Mouse (Mus musculus) gastrocnemius, postnatal 25 days (tissue): Measurements from ENCODE around the gene Olfr20. TPM values are rescaled to one million over a fixed set of nuclear protein-coding genes. Genes with fewer than 3 reads are reported as not detected.
"Not testable (repeated sequence)": the region's sequence is repeated elsewhere in the genome, so short reads cannot be mapped to it uniquely, and the experiment has no call there.

Source experiments
- DNase-seq: peaks from one replicate; pipeline ENCODE4 v3.0.0; 2022
- long read RNA-seq, 2 experiments: library from polyadenylated mRNA; stranded (forward); transcript quantifications; one replicate each; pipeline ENCODE4 v2.0.0; 2021
- total RNA-seq, 2 experiments: library from RNA; stranded (reverse); gene quantifications; 1 replicate in 1 of 2; 2 replicates in 1 of 2; pipeline ENCODE4 v1.2.3; 2021

Gene Olfr20
- total RNA-seq = not detected
- long read RNA-seq, experiment 1 = 0 reads
- long read RNA-seq, experiment 2 = 0 reads

DNA sequence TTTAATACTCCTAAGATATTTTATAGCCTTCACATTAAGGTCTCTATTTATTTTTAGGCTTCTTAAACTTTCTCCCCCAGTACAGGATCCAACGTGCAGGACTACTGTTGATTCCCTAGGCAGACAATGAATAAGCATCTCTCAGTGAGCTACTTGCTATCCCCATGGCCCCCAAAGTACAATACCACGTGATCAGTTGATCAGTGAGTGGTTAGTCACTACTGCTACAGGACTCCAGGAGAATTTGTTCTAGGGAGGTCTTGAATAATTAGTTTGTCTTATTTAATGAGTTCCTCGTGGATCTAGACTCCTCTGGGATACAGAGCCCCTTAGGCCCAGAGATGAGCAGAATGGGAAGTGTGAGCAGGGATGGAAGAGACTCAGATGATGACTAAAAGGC is at the start of gene Olfr20:
Olfr20 (plus strand) TSS at position 301 of the 400 bp plus-strand sequence.
- no peak for DNase-seq

DNA sequence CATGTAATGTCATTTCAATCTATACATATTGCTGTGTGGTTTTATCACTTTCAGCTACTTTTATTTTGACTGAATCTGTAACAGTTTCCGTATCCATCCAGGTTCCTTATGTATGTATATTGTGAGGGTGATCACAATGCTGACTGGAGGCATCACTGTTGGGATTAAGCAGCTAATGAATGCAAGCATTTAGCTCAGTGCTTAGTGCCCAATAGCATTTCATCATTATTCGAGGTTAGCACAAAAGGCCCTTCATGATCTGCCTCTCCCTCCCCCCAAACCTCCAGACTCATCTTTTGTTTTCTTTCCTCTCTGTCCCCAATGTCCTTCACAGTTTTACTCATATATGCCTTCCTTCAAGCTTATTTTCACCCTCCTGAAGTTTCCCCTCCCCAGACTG is 47.5 kb upstream of the Olfr20 start:
- DNase-seq = no peak

DNA sequence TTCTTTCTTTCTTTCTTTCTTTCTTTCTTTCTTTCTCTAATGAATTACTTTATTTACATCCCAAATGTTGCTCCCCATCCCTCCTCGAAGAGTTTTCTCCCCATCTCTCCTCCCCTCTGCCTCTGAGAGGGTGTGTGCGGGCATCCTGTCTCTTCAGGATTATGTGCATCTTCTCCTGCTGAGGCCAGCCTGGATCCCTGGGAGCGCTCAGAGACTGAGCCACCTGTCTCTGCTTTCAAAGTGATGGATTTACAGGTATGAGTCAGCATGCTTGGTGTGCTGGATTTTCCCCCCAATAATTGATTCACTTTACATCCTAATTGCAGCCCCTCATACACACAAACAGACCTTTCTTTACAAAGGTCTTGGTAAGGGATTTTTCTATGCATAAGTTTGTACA is 34.6 kb upstream of the Olfr20 start:
- no peak for DNase-seq

- DNase-seq = not testable (repeated sequence)
These were observed 32.0 kb upstream of the Olfr20 start for GRCm38 (mm10) chr11:73318581-73318980.

DNA sequence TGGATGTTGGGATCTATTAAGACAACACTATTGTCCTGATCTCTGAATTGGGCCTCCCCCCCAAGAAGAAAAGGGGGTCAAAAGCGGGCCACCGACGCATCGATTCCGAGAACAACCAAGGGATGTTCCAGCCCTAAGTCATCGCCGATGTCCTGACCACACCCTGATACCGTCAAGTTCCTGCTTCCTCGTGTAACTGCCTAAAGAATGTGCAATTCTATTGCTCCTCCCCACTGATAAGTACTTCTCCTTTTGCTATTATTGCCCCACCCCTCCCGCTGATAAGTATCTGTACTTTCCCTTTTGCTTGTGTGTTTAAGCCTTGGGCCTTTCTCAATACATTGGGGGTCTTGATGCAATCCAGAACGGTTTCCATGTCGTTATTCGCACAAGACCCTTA is 29.5 kb upstream of the Olfr20 start:
- DNase-seq = not testable (repeated sequence)

DNA sequence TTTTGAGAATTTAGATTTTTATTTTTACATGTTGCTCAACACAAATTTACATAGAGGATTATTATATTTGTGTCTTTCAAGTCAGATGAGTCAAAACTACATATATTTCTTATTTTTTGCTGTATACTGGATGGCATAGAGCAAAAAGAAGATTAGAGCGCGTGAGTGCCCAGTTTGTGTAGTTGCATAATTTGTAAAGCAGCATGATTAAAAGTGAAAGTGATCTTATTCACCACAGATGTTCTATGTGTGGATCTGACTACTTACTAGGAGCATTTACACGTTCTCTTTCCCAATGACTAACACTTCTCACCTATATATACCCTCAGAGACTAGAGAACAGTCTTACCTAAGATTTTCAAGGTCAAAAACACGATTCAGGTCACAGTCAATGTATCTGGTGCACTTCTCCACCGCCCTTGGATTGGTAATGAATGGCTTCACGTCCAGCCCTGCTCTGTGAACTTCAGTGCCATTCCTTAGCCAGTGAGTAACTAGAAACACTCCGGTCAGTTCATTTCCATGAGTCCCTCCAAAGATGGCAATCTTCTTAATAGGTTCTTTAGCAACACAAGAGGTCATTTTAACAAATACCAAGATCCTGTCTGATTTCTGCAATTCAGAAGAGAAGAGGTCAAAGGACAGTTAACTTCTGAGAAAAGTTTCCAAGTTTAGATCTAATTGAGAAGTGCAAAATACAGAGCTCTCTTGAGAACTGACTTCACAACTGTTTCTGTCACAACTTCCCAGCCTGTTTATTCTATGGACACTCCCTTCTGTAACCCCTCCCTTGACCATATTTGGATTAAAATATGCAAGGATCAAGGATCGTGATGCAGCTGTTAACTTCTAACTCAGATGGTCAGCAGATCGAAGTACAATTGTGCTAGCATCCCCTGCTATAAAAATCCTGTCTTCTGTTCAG is 26.4 kb upstream of the Olfr20 start:
- DNase-seq = no peak

DNA sequence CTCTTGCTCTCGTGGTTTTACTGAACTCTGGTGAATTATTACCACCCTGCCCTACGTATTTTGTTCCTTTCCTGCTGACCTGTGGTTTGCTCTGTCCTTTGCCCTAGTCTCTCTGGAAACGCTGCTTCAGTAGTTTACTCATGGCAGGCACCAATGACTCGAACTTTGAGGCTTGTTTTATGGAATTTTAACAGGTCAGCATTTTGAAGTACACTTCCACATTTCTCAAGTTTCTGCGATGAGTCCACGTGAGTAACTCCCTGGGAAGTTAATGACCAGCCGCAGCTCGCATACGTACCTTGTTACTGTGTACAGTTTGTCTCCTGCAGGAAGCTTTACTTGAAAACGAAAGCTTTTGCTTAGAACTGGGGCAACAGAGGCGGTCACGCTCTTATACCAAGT is 24.1 kb upstream of the Olfr20 start:
- DNase-seq = no peak

- DNase-seq = no peak
These were observed 23.2 kb upstream of the Olfr20 start for GRCm38 (mm10) chr11:73327361-73327760.

DNA sequence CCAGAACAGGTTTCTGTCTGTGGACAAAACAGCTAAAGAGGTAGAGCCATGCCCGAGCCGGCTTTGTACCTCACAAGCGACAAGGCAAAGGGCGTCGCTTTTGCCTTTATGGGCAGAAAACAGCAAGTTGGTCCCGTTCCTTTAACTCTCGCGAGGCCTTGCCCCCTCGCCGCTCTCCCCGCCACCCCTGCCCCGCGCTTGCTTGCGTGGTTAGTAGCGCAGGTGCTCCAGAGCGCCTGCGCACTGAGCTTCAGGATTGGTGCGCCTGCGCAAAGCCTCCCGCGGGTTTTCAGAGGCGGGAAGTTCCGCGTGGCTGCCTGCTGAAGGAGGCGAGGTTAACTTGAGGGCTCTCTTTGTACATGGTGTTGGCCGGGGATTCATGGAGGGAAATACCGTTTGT is 21.1 kb upstream of the Olfr20 start, which contains the start of the genes Aspa, Gm49340 and Spata22:
Aspa (minus strand) TSS at position 155 of the 400 bp plus-strand sequence.
Gm49340 (plus strand) TSS at position 300 of the 400 bp plus-strand sequence.
Spata22 (plus strand) TSS at position 300 of the 400 bp plus-strand sequence.
- DNase-seq = no peak

DNA sequence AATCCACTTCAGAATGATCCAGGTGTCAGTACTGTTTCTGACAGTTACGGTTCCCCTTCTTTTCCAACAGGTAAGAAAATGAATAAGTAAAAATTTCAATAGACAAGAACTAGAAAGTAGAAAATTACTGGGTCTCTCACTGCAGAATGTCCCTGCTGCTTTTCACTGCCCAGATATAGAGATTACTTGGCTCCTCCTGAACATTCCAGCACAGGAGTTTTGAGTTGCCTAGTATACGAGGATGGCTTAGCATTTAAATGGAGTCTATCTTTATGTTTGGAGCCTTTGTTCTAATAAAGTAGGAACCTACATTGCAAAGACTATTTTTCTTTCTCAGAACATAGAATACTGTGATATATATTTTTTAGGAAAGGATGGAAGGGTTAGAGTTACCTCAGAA is 17.2 kb upstream of the Olfr20 start:
- no peak for DNase-seq

GRCm38 (mm10) chr11:73336919-73337318 is 13.7 kb upstream of the Olfr20 start:
- no peak for DNase-seq

DNA sequence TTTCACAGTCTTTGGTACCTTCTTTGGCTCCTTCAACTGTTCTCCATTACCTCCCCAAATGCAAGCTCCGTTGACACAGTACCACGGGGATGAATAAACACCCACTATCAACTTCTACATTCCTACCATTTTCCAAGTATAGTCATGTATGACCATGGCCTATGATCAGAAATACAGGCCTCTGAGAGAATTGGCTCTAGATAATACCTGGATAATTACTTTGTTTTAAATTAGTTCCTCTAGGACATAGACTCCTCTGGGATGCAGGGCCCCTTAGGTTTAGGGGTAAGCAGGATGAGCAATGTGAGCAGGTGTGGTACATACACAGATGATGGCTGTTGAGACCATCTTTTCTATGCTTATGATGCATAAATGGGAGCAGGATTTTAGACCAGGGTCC is 20.4 kb downstream of the Olfr20 start, which contains the start of gene Olfr376:
Olfr376 (plus strand) TSS at position 301 of the 400 bp plus-strand sequence.
- no peak for DNase-seq

DNA sequence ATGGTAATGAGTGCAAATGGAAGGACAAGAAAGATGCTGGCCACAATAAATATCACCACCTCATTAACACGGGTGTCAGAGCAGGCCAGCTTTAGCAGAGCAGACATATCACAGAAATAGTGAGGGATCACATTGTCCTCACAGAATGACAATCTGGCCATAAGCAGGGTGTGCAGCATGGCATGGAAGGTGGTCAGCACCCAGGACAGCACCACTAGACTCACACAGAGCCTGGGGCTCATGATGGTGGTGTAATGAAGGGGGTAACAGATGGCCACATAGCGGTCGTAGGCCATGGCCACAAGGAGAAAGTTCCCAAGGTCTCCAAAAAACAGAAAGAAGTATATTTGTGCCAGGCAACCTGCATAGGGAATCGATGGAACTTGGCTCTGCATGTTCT is 44.8 kb downstream of the Olfr20 start:
- DNase-seq = no peak

- DNase-seq = no peak
These were observed 48.9 kb downstream of the Olfr20 start, which contains the start of gene Olfr1 for GRCm38 (mm10) chr11:73399514-73399913. Gene Olfr1 (minus strand): TSS chr11:73399614.

Other genes starting within 250 kb of the Olfr20 start
- gene Haspin, start 212.5 kb upstream of the Olfr20 start, total RNA-seq = under 1 TPM; 0.10 to 0.38 TPM
- 1 to 10 TPM; 8.7 to 9.7 TPM for gene P2rx5, start 190.4 kb upstream of the Olfr20 start, total RNA-seq
- gene Emc6, start 173.7 kb upstream of the Olfr20 start, total RNA-seq = 10 to 100 TPM; 77.8 to 87.8 TPM
- 10 to 100 TPM; 10.1 to 15.2 TPM for gene Tax1bp3, start 173.7 kb upstream of the Olfr20 start, total RNA-seq
- 1 to 10 TPM; 5.6 to 7.4 TPM for gene Ctns, start 151.7 kb upstream of the Olfr20 start, total RNA-seq
- 1 to 10 TPM in 1 of 2 experiments, under 1 TPM in 1; 0.59 to 1.0 TPM for gene Shpk, start 151.3 kb upstream of the Olfr20 start, total RNA-seq
- gene Trpv1, start 116.5 kb upstream of the Olfr20 start, total RNA-seq = under 1 TPM in 1 of 2 experiments, not detected in 1; 0.21 TPM
- gene Trpv3, start 83.4 kb upstream of the Olfr20 start, total RNA-seq = under 1 TPM in 1 of 2 experiments, not detected in 1; 0.05 TPM
- gene Aspa, start 21.2 kb upstream of the Olfr20 start, total RNA-seq = 1 to 10 TPM; 1.8 to 4.8 TPM
- not detected for gene Gm49340, start 21.0 kb upstream of the Olfr20 start, total RNA-seq
- not detected for gene Spata22, start 21.0 kb upstream of the Olfr20 start, total RNA-seq
- gene Olfr376, start 20.5 kb downstream of the Olfr20 start, total RNA-seq = not detected
- gene Olfr1, start 48.8 kb downstream of the Olfr20 start, total RNA-seq = not detected
- gene Olfr378, start 77.7 kb downstream of the Olfr20 start, total RNA-seq = not detected
- not detected for gene Olfr380, start 106.7 kb downstream of the Olfr20 start, total RNA-seq
- gene Olfr381, start 140.8 kb downstream of the Olfr20 start, total RNA-seq = not detected
- not detected for gene Olfr382, start 166.4 kb downstream of the Olfr20 start, total RNA-seq
- gene Olfr385, start 242.2 kb downstream of the Olfr20 start, total RNA-seq = not detected
- gene Olfr384, start 247.8 kb downstream of the Olfr20 start, total RNA-seq = not detected